Mouse (Mus musculus) liver, postnatal 0 days (tissue): ENCODE results near the gene Mtmr3.

Source experiments
- CTCF ChIP-seq: sonication (generic); IDR thresholded peaks from 2 replicates; pipeline ENCODE4 v1.5.1; 2016; ENCODE audit warnings: antibody characterized with exemption, low read depth
- EP300 ChIP-seq: IDR thresholded peaks from 2 replicates; pipeline ENCODE4 v1.6.1; 2016; ENCODE audit warnings: antibody characterized with exemption, low read depth, mild to moderate bottlenecking

DNA sequence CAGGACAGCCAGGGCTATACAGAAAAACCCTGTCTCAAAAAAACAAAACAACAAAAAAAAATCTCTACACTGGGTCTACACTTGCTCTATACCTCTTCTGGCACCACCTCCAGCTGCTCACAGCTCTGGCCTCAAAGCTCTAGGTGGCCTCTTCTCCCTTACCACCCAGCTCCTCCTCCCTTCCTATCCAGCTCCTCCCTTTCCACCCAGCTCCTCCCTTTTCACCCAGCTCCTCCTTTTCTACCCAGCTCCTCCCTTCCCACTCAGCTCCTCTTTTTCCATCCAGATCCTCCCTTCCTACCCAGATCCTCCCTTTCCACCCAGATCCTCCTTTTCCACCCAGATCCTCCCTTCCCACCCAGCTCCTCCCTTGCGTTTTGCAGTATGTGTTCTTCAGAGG is 127.2 kb downstream of the Mtmr3 start:
- TF ChIP-seq CTCF (no peak), EP300 (no peak)
